Mouse (Mus musculus) frontal cortex, postnatal 25 days (tissue): ENCODE measurements around the gene Tpsb2.

Experiments used
- DNase-seq, 2 experiments: peaks; one replicate each; pipeline ENCODE4 v3.0.0; 2022; ENCODE audit warnings: low spot score in 2 of 2

The Tpsb2 gene

DNA sequence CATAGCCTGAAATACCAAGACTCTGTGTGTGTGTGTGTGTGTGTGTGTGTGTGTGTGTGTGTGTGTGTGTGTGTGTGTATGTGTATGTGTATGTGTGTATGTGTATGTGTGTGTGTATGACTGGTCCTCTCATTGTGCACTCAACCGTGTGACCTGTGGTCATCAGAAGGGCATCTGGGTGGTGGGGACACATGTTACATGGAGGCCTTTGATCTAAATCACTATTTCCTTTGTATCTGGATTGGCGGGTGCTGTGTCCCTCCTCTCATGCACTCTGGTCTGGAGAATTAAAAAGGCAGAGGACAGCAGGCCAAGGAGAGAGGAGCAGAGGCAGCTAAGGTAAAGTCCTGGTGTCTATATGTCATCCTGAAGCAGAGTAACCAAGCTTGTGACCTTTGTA is at the start of gene Tpsb2:
Gene Tpsb2, plus strand, starts transcription at position 301 of the 400 bp plus-strand sequence.
- no peak for DNase-seq

- DNase-seq = no peak
Measured at GRCm38 (mm10) chr17:25318354-25318753, 47.8 kb upstream of the Tpsb2 start, which contains the start of gene Prss29. TSS of gene Prss29 (plus strand) at chr17:25318654.

GRCm38 (mm10) chr17:25320819-25321218 is 45.3 kb upstream of the Tpsb2 start:
- DNase-seq = no peak

GRCm38 (mm10) chr17:25322930-25323329 is 43.2 kb upstream of the Tpsb2 start:
- DNase-seq = no peak

GRCm38 (mm10) chr17:25332321-25332720 is 33.8 kb upstream of the Tpsb2 start:
- DNase-seq = no peak

DNA sequence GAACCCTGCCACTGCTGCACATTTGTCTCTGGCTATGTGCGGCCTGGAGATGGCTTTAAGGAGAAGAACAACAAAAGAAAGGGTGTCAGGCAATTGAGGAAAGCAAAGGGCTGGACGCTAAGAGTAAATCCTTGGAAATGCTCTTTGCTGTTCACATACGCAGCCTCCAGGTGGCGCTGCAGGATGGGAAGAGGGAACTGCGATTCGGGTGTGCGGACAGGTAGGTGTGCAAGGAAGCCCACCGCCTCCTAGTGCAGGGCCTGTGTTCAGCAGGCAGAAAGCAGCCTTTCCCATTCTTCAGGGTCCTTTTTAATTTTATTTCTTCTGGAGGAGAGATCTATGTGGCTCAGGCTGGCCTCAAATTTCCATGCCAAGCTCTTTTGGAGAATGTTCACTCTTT is 32.2 kb upstream of the Tpsb2 start:
- peak; percentile 41 to 42 for DNase-seq

DNA sequence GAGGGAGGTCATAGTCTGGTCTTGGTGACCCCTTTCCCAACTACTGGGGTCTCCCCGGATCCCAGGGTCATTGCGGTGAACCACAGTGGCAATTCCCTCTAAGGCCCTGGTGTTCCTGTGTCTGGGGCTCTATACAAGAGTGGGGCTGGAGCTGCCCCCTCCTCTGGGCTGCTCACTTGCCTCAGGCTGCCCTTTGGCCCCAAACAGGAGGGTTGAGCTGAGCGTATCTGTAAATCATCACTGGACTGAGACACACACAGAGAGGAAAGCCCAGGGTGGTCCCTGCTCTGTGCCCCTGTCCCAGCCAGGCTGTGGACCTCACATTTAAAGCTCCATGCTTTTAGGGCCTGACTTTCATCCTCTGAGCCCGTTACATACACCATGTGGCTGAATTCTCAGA is 27.9 kb upstream of the Tpsb2 start:
- DNase-seq = no peak

DNA sequence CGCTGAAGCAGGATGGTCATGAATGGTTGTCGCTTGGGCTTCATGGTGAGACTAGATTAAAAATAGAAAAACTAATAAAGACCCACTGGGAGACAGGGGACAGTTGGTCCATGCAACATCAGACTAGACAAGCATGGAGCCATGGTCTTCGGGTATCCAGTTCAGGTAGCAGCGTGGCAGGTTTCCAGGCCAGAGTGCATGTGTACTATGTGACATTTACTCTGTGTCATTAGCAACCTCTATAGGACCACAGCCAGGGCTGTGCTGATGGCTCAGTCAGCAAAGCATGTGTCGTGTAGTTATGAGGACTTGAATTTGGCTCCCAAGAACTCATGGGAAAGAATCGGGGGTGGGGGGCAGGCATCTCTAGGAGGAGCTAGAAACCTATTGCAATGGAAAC is 26.1 kb upstream of the Tpsb2 start:
- DNase-seq = no peak

DNA sequence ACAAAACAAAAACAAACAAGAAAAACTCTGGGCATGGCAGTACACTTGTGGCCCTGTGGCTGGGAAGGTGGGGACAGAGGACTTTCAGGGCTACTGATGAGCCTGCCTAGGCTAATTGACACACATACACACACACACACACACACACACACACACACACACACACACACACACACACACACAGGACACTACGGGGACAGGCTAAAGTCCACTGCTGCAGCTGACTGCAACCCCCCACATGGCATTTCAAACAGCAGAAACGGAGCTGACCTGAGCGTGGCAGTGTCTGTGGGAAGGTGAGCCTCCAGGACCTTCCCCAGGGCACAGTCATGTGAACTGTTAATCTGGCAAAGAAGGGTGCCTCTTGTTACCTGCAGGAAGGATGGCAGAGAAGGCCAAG is 24.6 kb upstream of the Tpsb2 start:
- no peak for DNase-seq

DNA sequence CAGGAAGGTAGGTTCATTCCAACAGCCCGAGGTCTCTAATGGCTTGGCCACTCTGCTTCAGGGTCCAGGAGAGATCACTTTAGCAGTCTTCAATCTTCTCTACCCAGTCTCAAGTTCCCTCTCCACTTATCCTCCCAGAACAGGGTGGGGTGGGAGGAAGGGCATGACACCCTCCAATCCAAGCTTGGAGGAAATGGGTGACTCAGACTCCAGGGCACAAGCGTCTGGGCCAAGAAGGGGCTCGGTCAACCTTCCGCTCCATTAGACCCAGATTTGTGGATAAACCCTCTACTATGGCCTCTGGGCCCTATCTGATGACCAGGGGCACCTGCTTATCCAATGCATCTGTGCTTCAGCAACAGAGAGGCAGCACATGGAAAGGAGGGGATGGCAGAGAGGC is 20.6 kb upstream of the Tpsb2 start, which contains the start of gene Tpsab1:
Gene Tpsab1, minus strand, starts transcription at position 101 of the 400 bp plus-strand sequence.
- DNase-seq = no peak

- DNase-seq = no peak
Measured at GRCm38 (mm10) chr17:25361291-25361690, 4.8 kb upstream of the Tpsb2 start.

DNA sequence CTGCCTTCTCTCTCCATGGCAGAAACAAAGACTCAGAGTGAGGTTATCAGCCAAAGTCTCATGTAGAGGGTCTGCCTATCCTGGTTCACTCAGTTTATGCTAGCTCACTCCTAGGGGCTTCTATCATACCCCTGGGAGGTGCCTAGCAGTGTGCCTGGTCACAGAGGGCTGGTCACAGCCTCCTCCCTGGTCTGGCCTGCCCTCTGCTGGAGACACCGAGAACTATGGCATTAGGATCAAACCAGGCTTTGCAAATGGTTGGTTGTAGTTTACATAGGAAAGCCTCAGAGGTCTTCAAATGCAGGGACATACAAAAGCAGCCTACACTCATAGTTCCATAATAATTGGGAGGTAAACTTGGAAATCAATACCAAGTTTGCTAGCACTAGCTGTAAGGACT is 2.4 kb upstream of the Tpsb2 start:
- peak; percentile 28 to 36 for DNase-seq

GRCm38 (mm10) chr17:25368973-25369372 is 2.9 kb downstream of the Tpsb2 start, which contains the start of gene Tpsg1:
TSS of gene Tpsg1 (plus strand) at chr17:25369273.
- DNase-seq = no peak

DNA sequence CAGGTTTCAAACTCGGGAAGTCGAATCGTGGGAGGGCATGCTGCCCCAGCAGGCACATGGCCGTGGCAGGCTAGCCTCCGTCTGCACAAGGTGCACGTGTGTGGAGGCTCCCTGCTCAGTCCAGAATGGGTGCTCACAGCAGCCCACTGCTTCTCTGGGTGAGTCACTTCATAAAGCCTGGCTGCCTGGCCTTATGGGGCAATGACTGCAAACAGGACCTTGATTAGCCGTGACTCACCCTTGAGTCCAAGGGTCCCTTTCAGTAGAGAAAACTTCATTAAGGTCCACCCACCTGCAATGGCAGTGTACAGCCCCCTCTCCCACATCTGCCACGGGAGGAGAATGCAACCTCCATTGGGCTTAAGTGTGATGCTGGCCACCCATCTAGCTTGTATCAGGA is 6.4 kb downstream of the Tpsb2 start:
- DNase-seq = no peak

- DNase-seq = no peak
Measured at GRCm38 (mm10) chr17:25374011-25374410, 7.9 kb downstream of the Tpsb2 start.

GRCm38 (mm10) chr17:25394526-25394925 is 28.4 kb downstream of the Tpsb2 start:
- DNase-seq = no peak

GRCm38 (mm10) chr17:25397804-25398519 is 31.9 kb downstream of the Tpsb2 start:
- DNase-seq = peak; percentile 74 to 79

GRCm38 (mm10) chr17:25398520-25398838 is 32.4 kb downstream of the Tpsb2 start:
- no peak for DNase-seq

GRCm38 (mm10) chr17:25400443-25400842 is 34.3 kb downstream of the Tpsb2 start:
- no peak for DNase-seq

GRCm38 (mm10) chr17:25401491-25401890 is 35.4 kb downstream of the Tpsb2 start:
- no peak for DNase-seq

GRCm38 (mm10) chr17:25402224-25402623 is 36.1 kb downstream of the Tpsb2 start:
- DNase-seq = no peak

DNA sequence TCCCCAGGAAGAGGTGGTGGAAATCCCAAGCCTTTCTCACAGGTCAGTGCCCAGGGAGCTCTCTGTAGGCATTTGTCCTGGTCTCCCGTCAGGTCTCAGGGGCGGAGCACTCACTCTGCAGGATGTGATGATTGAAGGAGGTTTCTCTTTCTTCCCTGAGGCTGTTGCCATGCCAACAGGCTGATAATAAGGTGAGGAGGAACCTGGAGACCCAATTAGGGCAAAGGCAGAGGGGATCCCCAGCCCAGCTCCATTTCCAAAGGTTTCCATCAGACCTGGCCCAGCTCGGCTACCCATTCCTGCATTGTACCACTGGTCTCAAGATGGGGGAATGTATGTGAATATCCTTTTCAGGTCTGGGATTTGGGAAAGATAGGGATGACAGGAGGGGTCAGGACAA is 38.1 kb downstream of the Tpsb2 start:
- DNase-seq = no peak

DNA sequence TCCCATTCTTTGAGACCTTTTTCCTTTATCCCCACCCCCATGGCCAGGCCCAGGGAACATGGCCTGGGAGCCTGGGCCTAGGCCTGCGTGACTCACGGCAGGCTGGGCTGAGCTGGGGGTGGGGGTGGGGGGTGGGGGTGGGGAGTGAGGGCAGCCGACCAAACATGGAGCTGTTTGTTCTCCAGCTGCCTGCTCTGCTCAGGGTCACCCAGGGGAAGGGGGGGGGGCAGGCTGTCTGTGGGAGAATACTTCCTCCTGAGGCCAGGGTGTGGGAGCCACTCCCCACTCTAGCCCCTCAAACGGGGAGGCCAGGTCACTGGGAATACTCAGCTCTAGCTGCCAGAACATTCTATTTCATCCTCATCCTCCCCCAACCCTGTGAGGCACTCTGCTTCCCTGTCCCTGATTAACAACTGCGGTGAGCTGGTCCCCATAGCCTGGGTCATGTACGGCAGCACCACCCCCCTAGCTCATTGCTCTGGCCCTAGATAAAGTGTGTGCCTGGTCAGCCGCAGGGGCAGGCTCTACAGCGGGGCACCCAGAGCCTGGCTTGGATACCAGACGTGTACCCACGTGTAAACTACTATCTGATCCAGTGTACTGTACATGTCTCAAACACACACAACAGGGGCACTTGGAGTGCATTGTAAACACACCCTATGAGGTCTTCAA is 39.3 kb downstream of the Tpsb2 start:
- no peak for DNase-seq
